Mouse (Mus musculus): ENCODE data around the gene Slc51a. TPM values are rescaled to one million over a fixed set of nuclear protein-coding genes. Genes with fewer than 3 reads are reported as not detected.

Gene Slc51a
- total RNA-seq, 2 experiments from 2014 or later: not detected

DNA sequence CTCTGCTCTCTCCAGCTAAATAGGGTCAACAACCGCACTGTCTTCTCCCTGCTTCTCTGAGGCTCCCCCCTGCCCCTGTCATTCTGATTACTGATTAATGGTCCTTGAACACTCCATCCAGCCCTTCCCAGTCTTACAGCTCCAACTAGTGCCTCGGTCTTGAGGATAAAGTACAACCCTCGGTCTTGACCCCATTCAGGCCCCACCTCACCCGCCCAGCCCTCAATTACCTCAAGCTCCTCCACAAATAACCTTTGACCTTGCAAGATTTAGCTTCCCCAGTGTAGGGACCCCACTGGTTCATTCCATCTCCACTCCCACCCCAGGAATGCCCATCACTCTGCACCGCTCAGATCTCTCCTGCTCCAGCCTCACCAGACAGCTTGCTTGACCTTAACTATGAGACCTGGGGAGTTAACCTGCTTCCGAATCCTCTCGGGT, 3.2 kb downstream of the Slc51a start:
- H3K4me3 ChIP-seq: no peak overlapping the region
- DNase-seq: no peak
- intact Hi-C loops (cut with DNase I): no loop called here

GRCm38 (mm10) chr16:32479415-32479814, 8.3 kb downstream of the Slc51a start:
- intact Hi-C loops (cut with DNase I): no loop called here
- DNase-seq: no peak
- no peak overlapping the region for H3K27ac ChIP-seq
- no peak for TF ChIP-seq CTCF (IDR thresholded peaks at IDR 0.05)
- no peak overlapping the region for H3K4me3 ChIP-seq

More for the DNA sequence above, 3.2 kb downstream of the Slc51a start:
- no peak overlapping the region for H3K27ac ChIP-seq
- no peak for TF ChIP-seq CTCF (IDR thresholded peaks at IDR 0.05)

GRCm38 (mm10) chr16:32477315-32477714, 10.4 kb downstream of the Slc51a start:
- TF ChIP-seq CTCF (IDR thresholded peaks at IDR 0.05): no peak
- intact Hi-C loops (cut with DNase I): no loop called here
- H3K27ac ChIP-seq: no peak overlapping the region
- no peak overlapping the region for H3K4me3 ChIP-seq
- DNase-seq: no peak

- Histone ChIP-seq H3K27ac (no peak overlapping the region), H3K4me3 (no peak overlapping the region)
- intact Hi-C loops (cut with DNase I): no loop called here
- DNase-seq: no peak
- TF ChIP-seq CTCF (IDR thresholded peaks at IDR 0.05): no peak
These were observed 15.2 kb downstream of the Slc51a start for GRCm38 (mm10) chr16:32472276-32473015.

- Histone ChIP-seq H3K4me3 (no peak overlapping the region), H3K27ac (no peak overlapping the region)
- TF ChIP-seq CTCF (IDR thresholded peaks at IDR 0.05): no peak
- no peak for DNase-seq
- intact Hi-C loops (cut with DNase I): no loop called here
These were observed 18.1 kb downstream of the Slc51a start for GRCm38 (mm10) chr16:32469404-32470105.

GRCm38 (mm10) chr16:32468488-32468887, 19.2 kb downstream of the Slc51a start:
- no peak overlapping the region for H3K27ac ChIP-seq
- no peak overlapping the region for H3K4me3 ChIP-seq
- DNase-seq: no peak
- no peak for TF ChIP-seq CTCF (IDR thresholded peaks at IDR 0.05)
- intact Hi-C loops (cut with DNase I): no loop called here

DNA sequence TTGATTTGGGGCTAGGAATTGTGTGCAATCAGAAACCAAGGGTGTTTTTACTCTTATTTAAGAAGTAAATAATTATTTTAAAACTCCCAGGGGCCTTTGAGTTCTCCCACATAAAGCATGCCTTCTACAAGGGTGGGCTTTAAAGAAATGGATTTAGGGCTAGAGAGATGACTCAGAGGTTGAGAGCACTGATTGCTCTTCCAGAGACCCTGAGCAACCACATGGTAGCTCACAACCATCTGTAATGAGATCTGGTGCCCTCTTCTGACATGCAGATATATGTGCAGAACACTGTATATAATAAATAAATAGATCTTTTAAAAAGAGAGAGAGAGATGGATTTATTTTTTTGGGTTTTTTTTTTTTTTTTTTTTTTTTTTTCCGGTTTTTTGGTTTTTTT, 22.8 kb downstream of the Slc51a start:
- Histone ChIP-seq H3K4me3 (no peak overlapping the region), H3K27ac (no peak overlapping the region)
- intact Hi-C loops (cut with DNase I): no loop called here
- DNase-seq: no peak
- peak; percentile 1; the same call in 1 of the 2 replicates for TF ChIP-seq CTCF (IDR thresholded peaks at IDR 0.05)

DNA sequence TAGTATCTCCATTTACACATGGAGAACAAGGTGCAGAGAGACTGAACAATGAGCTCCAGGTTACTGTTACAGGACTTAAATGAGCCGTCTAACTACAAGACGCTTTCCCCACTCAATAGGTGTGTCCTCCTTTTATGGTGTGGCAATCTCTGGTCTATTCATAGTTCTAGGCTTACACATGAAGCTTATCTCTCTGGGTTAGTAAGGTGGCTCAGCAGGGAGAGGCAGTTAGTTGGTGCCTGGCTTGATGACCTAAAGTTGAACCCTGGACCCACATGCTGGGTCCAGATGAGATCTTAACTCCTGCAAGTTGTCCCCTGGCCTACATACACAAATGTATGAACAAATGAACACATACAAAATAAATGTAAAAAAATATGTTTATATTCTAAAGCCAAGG, 24.3 kb downstream of the Slc51a start:
- DNase-seq: no peak
- Histone ChIP-seq H3K27ac (no peak overlapping the region), H3K4me3 (no peak overlapping the region)
- TF ChIP-seq CTCF (IDR thresholded peaks at IDR 0.05): no peak
- intact Hi-C loops (cut with DNase I): no loop called here

- no peak for TF ChIP-seq CTCF (IDR thresholded peaks at IDR 0.05)
- DNase-seq: no peak
- H3K27ac ChIP-seq: no peak overlapping the region
- H3K4me3 ChIP-seq: no peak overlapping the region
- intact Hi-C loops (cut with DNase I): no loop called here
These were observed 24.7 kb downstream of the Slc51a start for GRCm38 (mm10) chr16:32462950-32463349.

GRCm38 (mm10) chr16:32461713-32462112, 26.0 kb downstream of the Slc51a start:
- Histone ChIP-seq H3K27ac (no peak overlapping the region), H3K4me3 (no peak overlapping the region)
- TF ChIP-seq CTCF (IDR thresholded peaks at IDR 0.05): no peak
- intact Hi-C loops (cut with DNase I): no loop called here
- DNase-seq: no peak

GRCm38 (mm10) chr16:32460518-32460917, 27.2 kb downstream of the Slc51a start:
- DNase-seq: no peak
- no peak overlapping the region for H3K27ac ChIP-seq
- intact Hi-C loops (cut with DNase I): no loop called here
- peak; percentile 12; the same call in 1 of the 2 replicates for TF ChIP-seq CTCF (IDR thresholded peaks at IDR 0.05)
- no peak overlapping the region for H3K4me3 ChIP-seq

DNA sequence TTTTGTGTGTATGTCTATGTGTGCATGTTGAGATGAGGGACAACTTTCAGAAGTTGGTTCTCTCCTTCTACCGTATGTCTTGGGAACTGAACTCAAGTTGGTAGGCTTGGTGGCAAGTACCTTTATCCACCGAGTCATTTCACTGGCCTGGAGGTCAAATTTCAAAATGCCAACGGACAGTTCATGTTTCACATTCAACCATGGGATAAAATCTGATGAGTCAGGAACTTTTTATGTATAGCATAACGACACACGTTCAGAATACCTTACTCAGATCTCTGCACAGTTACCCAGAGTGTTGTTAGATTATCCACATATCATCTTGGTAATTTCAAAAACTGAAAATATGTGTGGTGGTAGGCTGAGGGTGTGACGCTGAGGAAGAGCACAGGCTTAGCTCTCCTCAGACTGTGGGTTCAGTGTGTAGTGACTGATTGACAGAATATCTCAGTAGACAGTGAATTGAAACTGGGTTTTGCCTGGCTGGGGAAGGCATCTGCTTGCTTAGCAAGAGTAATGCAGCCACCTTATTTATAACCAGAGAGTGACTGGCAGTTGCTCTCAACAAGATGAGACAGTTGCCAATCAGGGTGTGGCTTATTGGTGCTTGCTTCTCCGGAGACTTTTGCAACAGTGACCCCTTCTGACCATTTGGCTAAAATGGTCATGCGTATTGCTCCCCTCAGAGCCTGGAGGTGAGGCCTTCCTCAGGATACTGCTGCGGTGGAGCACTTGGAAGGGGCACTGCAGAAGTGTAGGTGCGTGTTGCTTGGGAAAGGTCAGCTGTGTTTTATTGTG, 29.9 kb downstream of the Slc51a start:
- TF ChIP-seq CTCF (IDR thresholded peaks at IDR 0.05): peak; percentile 78
- Histone ChIP-seq H3K27ac (peak overlapping the region; percentile 82), H3K4me3 (peak overlapping the region; percentile 38)
- intact Hi-C loops (cut with DNase I): loop anchor here (2.0 to 5.0 kb wide), 2 partner anchors 85 to 190 kb away; no protein-coding TSS in a partner anchor
- peak; percentile 80 for DNase-seq
